Mouse (Mus musculus) heart, embryonic 15.5 days (tissue): Measurements from ENCODE around the gene Sfi1. TPM values are rescaled to one million over a fixed set of nuclear protein-coding genes. Genes with fewer than 3 reads are reported as not detected.
"Not testable (repeated sequence)": the region's sequence is repeated elsewhere in the genome, so short reads cannot be mapped to it uniquely, and the experiment has no call there.

Experiments
- ATAC-seq: fragments of 200-750 bp; cut with Nextera tagmentation; replicated peaks from 2 replicates; pipeline ENCODE4 v1.8.0; 2017; ENCODE audit warnings: low read depth, moderate TSS enrichment; ENCODE audit not compliant: insufficient number of reproducible peaks, insufficient read depth, low FRiP score
- H3K27ac ChIP-seq: fragments of 300-500 bp; sonication (generic); 2 replicates; pipeline ENCODE4 v1.5.1; 2015; ENCODE audit warnings: mild to moderate bottlenecking, inconsistent platforms
- H3K27me3 ChIP-seq: fragments of 300-500 bp; sonication (generic); 2 replicates; pipeline ENCODE4 v1.6.1; 2015; ENCODE audit warnings: inconsistent platforms
- H3K36me3 ChIP-seq: fragments of 300-500 bp; sonication (generic); 2 replicates; pipeline ENCODE4 v1.6.1; 2015; ENCODE audit warnings: mild to moderate bottlenecking, inconsistent platforms
- H3K4me1 ChIP-seq: fragments of 300-500 bp; sonication (generic); replicated peaks from 2 replicates; pipeline ENCODE4 v1.6.1; 2015; ENCODE audit warnings: inconsistent platforms
- H3K4me2 ChIP-seq: fragments of 300-500 bp; sonication (generic); 2 replicates; pipeline ENCODE4 v1.6.1; 2015; ENCODE audit warnings: inconsistent platforms, mild to moderate bottlenecking, moderate library complexity
- H3K4me3 ChIP-seq: fragments of 300-500 bp; sonication (generic); 2 replicates; pipeline ENCODE4 v1.5.1; 2015; ENCODE audit warnings: mild to moderate bottlenecking, inconsistent platforms
- H3K9ac ChIP-seq: fragments of 300-500 bp; sonication (generic); 2 replicates; pipeline ENCODE4 v1.6.1; 2015; ENCODE audit warnings: mild to moderate bottlenecking, inconsistent platforms
- H3K9me3 ChIP-seq: fragments of 300-500 bp; sonication (generic); replicated peaks from 2 replicates; pipeline ENCODE4 v1.6.1; 2016; ENCODE audit warnings: inconsistent platforms
- WGBS: fragments of 180-500 bp; shearing (Covaris S2); methylation state at CpG from one replicate; pipeline ENCODE4 v1.1.7; 2015; ENCODE audit warnings: mixed read lengths; 5-methylcytosine and 5-hydroxymethylcytosine counted together
- polyA plus RNA-seq: library from polyadenylated mRNA; unstranded; fragments of >200 nt; fragmentation: Nextera tagmentation; extraction: Ambion mirVana; gene quantifications from 2 replicates; pipeline ENCODE4 v1.2.1, GENCODE M21; 2015

Sfi1 gene
- polyA plus RNA-seq, 1 experiment from 2014 or later, result 10.9 TPM

DNA sequence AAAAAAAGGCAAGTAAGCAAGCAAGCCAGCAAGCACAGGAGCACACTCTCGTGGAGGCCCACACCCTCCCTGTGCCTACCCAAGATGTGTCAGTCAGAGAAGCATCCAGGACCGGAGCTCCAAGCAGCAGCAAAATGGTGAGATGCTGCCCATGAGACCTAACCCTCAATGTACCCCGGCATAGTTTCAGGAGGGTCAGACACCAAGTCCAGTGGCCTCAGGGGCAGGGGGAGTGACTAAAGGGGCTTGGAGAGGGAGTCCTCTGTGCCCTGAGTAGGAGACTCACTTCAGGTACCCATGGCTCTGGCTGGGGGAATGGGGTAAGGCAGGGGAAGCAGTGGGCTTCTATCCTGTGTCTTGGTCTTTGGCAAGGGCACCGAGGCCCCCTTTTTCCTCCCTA, 67.3 kb downstream of the Sfi1 start:
- not testable (repeated sequence) for H3K36me3 ChIP-seq, H3K9me3 ChIP-seq, ATAC-seq, H3K9ac ChIP-seq, H3K4me1 ChIP-seq, H3K27ac ChIP-seq, H3K4me3 ChIP-seq, H3K27me3 ChIP-seq, H3K4me2 ChIP-seq
- WGBS, result 79% methylated on average over 4 of the region's 4 CpGs

DNA sequence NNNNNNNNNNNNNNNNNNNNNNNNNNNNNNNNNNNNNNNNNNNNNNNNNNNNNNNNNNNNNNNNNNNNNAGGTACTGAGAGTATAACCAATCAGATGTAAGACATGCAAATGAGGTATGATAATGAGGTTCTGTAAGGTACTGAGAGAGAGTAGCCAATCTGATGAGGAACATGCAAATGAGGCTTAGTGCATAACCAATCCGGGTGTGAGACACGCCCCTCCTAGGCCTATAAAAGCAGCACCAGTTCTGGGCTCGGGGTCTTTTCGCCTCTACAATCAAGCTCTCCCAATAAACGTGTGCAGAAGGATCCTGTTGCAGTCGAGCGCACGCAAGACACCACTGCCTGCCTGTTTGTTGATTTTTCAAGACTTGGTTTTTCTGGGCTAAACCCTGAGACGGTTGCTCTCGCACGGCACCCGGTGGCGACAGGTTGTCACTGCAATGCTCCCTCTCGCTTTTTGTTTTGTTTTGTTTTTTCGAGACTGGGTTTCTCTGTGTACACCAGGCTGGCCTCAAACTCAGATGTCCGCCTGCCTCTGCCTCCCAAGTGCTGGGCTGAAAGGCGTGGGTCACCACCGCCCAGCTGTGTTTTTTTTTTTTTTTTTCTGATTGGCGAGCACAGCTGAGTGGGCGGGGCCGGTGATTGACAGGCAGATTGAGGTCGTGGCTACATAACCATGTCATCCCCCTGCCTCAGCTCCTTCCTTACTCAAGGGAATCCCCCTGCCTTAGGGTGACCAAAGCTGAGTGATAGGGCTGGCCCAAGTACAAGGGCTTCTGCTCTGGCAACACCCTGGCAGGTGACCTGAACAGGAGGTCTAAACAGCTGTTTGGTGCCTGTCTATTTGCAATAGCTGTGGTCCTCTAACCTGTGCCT, 68.1 kb downstream of the Sfi1 start:
- not testable (repeated sequence) for H3K4me1 ChIP-seq, H3K36me3 ChIP-seq, H3K4me3 ChIP-seq, H3K27ac ChIP-seq, H3K9ac ChIP-seq, H3K27me3 ChIP-seq, ATAC-seq, H3K9me3 ChIP-seq, H3K4me2 ChIP-seq
- WGBS, result 83% methylated on average over 22 of the region's 22 CpGs

DNA sequence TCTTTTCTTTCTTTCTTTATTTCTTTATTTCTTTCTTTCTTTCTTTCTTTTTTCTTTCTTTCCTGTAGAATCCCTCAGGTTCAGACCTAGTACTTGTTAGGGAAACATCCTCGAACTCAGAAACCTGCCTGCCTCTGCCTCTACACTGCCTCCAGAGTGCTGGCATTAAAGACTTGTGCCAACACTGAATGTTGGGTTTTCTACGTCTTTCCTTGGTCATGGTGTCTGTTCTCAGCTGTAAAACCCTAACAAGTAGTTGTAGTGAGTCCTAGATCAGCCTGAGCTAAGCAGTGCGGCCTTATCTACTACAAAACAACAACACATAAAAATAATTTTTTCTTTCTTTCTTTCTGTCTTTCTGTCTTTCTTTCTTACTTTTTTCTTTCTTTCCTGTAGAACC, 78.9 kb downstream of the Sfi1 start:
- Histone ChIP-seq H3K4me1 (no peaks in the 10 kb centered on the region), H3K9ac (no peak overlapping the region), H3K27me3 (no peaks in the 10 kb centered on the region), H3K9me3 (peaks cover 4% of the 10 kb centered on the region), H3K36me3 (no peaks in the 10 kb centered on the region), H3K27ac (no peak overlapping the region), H3K4me3 (no peak overlapping the region), H3K4me2 (no peak overlapping the region)
- no peak for ATAC-seq
- WGBS, result 52% methylated on average over 3 of the region's 3 CpGs

DNA sequence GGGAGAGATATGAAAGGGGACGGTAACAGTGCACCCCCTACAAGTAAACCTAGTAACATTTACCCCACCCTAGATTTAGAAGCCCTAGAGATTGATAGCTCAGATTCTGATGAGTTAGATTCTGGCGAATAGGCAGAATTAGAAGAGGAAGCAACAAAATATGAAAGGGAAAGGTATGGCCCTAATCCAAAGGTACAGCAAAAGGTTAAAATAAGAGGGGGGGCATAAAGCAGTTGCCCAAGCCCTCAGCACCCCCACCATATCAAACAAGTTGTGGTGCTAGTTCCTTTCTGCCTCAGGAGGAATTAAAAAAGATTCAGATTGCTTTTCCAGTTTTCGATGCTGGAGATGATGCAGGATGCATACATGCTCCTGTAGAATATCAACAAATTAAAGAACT, 87.1 kb downstream of the Sfi1 start:
- no peak overlapping the region for H3K4me2 ChIP-seq
- no peak overlapping the region for H3K4me3 ChIP-seq
- ATAC-seq, result no peak
- WGBS, result 79% methylated on average over 3 of the region's 3 CpGs
- no peaks in the 10 kb centered on the region for H3K36me3 ChIP-seq
- H3K9ac ChIP-seq, result no peak overlapping the region
- H3K4me1 ChIP-seq, result no peaks in the 10 kb centered on the region
- H3K9me3 ChIP-seq, result peaks cover 27% of the 10 kb centered on the region
- H3K27me3 ChIP-seq, result no peaks in the 10 kb centered on the region
- no peak overlapping the region for H3K27ac ChIP-seq

DNA sequence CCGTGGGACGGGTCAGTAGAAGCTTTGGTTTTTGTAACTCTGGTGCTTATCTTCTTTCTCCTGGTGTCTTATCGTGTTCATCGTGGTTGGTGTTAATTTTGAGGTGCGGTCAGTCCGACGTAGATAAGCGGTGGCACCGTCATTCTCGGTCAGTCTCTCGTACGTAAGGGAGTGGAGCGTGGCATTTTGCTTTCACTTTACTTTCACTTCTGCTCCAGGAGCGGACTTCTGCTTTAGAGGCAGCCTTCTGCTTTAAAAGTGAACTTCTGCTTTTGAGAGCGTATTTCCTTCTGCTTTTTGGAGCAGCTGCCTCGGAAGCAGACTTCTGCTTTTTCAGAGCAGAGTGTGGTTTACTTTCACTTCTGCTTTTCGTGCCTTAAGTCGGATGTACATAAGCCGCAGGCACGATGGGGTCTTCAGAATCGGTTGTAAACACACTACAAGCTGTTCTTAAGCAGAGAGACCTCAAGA, 88.0 kb downstream of the Sfi1 start:
- Histone ChIP-seq H3K4me2 (no peak overlapping the region), H3K9ac (no peak overlapping the region), H3K36me3 (no peaks in the 10 kb centered on the region), H3K9me3 (peaks cover 28% of the 10 kb centered on the region), H3K4me1 (no peaks in the 10 kb centered on the region), H3K27ac (no peak overlapping the region), H3K4me3 (no peak overlapping the region), H3K27me3 (no peaks in the 10 kb centered on the region)
- 85% methylated on average over 21 of the region's 21 CpGs for WGBS
- no peak for ATAC-seq

DNA sequence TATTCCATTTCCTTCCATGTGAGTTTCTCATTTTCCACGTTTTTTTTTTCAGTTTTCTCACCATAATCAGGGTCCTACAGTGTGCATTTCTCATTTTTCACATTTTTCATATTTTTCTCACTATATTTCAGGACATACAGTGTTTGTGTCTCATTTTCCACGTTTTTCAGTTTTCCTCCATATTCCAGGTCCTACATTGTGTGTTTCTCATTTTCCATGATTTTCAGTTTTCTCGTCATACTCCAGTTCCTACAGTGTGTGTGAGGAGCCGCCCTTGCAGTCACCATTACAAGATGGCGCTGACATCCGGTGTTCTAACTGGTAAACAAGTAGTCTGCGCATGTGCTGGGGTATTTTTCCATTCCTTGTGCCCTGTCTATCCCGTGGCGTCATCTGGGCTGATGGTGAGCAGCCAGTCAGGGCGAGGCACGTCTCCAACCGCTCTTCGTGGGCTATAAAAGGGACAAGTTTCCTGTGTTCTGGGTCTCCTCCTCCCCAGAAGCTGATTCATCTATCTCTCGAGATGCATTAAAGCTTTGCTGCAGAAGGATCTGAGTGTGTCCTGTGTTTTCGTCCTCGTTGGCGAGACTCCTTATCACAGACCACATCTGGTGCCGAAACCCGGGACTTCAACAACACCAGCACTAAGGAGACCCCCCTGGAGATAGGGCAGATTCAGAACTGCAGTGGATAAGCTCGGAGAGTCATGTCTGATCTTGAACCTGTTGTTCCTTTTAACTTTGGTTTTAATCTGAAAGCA, 88.6 kb downstream of the Sfi1 start:
- H3K4me3 ChIP-seq, H3K27ac ChIP-seq, H3K4me1 ChIP-seq, H3K9ac ChIP-seq, ATAC-seq, H3K27me3 ChIP-seq, H3K36me3 ChIP-seq, H3K4me2 ChIP-seq: not testable (repeated sequence)
- WGBS, result 78% methylated on average over 20 of the region's 20 CpGs
- peaks cover 32% of the 10 kb centered on the region for H3K9me3 ChIP-seq

DNA sequence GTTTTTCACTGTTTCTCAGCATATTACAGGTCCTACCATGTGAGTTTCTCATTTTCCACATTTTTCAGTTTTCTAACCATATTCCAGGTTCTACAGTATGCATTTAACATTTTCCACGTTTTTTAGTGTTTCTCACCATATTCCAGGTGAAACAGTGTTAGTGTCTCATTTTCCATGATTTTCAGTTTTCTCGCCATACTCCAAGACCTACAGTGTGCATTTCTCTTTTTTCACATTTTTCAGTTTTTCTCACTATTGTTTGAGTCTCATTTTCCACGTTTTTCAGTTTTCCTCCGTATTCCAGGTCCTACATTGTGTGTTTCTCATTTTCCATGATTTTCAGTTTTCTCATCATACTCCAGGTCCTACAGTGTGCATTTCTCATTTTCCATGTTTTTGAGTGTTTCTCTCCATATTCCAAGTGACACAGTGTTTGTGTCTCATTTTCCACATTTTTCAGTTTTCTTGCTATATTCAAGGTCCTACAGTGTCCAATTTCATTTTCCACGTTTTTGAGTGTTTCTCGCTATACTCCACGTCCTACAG, 89.6 kb downstream of the Sfi1 start:
- H3K9me3 ChIP-seq, result peaks cover 32% of the 10 kb centered on the region
- WGBS, result 59% methylated on average over 7 of the region's 7 CpGs

DNA sequence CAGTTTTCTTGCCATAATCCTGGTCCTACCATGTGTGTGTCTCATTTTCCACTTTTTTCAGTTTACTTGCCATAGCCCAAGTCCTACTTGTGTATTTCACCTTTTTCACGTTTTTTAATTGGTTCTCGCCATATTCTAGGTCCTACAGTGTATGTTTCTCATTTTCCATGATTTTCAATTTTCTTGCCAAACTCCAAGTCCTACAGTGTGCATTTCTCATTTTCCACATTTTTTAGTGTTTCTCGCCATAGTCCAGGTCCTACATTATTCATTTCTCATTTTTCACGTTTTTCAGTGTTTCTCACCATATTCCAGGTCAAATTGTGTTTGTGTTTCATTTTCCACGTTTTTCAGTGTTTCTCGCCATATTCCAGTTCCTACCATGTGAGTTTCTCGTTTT, 90.6 kb downstream of the Sfi1 start:
- H3K27ac ChIP-seq, ATAC-seq, H3K9ac ChIP-seq, H3K36me3 ChIP-seq, H3K4me1 ChIP-seq, H3K4me3 ChIP-seq, H3K27me3 ChIP-seq, H3K4me2 ChIP-seq: not testable (repeated sequence)
- 63% methylated on average over 7 of the region's 7 CpGs for WGBS
- peaks cover 32% of the 10 kb centered on the region for H3K9me3 ChIP-seq

More for the DNA sequence above, 89.6 kb downstream of the Sfi1 start:
- Histone ChIP-seq H3K27ac (no peak overlapping the region), H3K4me2 (no peak overlapping the region), H3K27me3 (no peaks in the 10 kb centered on the region), H3K4me3 (no peak overlapping the region), H3K4me1 (no peaks in the 10 kb centered on the region), H3K9ac (no peak overlapping the region), H3K36me3 (no peaks in the 10 kb centered on the region)
- ATAC-seq, result no peak

DNA sequence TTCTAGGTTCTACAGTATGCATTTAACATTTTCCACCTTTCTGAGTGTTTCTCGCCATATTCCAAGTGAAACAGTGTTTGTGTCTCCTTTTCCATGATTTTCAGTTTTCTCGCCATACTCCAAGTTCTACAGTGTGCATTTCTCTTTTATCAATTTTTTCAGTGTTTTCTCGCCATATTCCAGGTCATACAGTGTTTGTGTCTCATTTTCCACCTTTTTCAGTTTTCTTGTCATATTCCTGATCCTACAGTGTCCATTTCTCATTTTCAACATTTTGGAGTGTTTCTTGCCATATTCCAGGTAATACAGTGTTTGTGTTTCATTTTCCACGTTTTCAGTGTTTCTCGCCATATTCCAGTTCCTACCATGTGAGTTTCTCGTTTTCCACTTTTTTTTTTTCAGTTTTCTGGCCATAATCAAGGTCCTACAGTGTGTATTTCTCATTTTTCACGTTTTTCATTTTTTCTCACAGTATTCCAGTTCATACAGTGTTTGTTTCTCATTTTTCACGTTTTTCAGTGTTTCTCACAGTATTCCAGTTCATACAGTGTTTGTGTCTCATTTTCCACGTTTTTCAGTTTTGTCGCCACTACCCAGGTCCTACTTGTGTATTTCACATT, 91.3 kb downstream of the Sfi1 start:
- WGBS, result 65% methylated on average over 10 of the region's 10 CpGs
- H3K9ac ChIP-seq, result no peak overlapping the region
- ATAC-seq, result 0 out of 2 replicates have a peak, but pooled peaks have one; percentile 32
- H3K4me1 ChIP-seq, result no peaks in the 10 kb centered on the region
- H3K27ac ChIP-seq, result no peak overlapping the region
- no peak overlapping the region for H3K4me3 ChIP-seq
- peaks cover 32% of the 10 kb centered on the region for H3K9me3 ChIP-seq
- H3K36me3 ChIP-seq, result no peaks in the 10 kb centered on the region
- no peak overlapping the region for H3K4me2 ChIP-seq
- H3K27me3 ChIP-seq, result no peaks in the 10 kb centered on the region

DNA sequence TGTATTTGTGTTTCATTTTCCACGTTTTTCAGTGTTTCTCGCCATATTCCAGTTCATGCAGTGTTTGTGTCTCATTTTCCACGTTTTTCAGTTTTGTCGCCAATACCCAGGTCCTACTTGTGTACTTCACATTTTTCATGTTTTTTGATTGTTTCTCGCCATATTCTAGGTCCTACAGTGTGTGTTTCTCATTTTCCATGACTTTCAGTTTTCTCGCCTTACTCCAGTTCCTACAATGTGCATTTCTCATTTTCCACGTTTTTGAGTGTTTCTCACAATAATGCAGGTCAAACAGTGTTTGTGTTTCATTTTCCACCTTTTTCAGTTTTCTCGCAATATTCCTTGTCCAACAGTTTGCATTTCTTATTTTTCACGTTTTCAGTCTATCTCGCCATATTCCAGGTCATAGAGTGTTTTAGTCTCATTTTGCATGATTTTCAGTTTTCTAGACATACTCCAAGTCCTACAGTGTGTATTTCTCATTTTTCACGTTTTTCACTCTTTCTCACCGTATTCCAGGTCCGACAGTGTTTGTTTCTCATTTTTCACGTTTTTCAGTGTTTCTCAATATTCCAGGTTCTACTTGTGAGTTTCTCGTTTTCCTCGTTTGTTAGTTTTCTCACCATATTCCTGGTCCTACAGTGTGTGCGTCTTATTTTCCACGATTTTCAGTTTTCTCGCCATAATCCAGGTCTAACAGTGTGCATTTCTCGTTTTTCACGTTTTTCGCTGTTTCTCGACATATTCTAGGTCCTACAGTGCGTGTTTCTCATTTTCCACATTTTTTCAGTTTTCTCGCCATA, 92.0 kb downstream of the Sfi1 start:
- WGBS, result 72% methylated on average over 25 of the region's 25 CpGs
- peak; percentile 40 for ATAC-seq
- peaks cover 32% of the 10 kb centered on the region for H3K9me3 ChIP-seq

More for the DNA sequence above, 92.0 kb downstream of the Sfi1 start:
- H3K4me2 ChIP-seq, result no peak overlapping the region
- no peaks in the 10 kb centered on the region for H3K4me1 ChIP-seq
- H3K36me3 ChIP-seq, result no peaks in the 10 kb centered on the region
- H3K27ac ChIP-seq, result no peak overlapping the region
- H3K4me3 ChIP-seq, result no peak overlapping the region
- H3K9ac ChIP-seq, result no peak overlapping the region
- H3K27me3 ChIP-seq, result no peaks in the 10 kb centered on the region
